Mouse (Mus musculus): ENCODE data around the gene Xk.
"Not testable (repeated sequence)": the region's sequence is repeated elsewhere in the genome, so short reads cannot be mapped to it uniquely, and the experiment has no call there.

The Xk gene

GRCm38 (mm10) chrX:9327954-9328353 lies 55.4 kb downstream of the Xk start:
- not testable (repeated sequence) for DNase-seq

DNA sequence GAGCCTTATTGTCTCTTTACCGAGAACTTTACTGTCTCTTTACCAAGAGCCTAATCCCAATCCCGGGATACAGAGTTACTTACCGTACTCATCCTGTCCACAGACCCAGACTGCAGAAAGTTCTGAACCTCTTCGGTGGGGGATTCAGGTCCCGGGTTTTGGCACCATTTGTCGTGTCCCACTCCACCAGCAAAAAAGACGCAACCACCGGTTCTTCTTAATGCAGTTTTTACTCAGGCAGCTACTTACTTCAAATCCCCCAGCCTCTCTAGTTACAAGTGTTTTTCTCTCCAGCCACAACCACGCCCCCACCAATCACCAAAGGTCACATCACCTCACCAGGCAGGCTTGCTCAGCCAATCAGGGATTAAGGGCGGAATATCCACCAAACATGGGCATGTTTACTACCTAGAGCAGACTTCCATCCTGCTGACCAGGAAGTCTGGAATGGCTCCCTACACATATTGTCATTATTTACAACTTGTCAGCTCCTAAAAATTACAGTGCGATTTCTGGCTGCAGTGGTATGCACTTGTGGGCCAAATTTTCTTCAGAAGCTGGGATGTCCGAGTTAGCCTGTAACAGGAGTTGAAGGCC lies 59.9 kb downstream of the Xk start:
- DNase-seq = peak; percentile 17

DNA sequence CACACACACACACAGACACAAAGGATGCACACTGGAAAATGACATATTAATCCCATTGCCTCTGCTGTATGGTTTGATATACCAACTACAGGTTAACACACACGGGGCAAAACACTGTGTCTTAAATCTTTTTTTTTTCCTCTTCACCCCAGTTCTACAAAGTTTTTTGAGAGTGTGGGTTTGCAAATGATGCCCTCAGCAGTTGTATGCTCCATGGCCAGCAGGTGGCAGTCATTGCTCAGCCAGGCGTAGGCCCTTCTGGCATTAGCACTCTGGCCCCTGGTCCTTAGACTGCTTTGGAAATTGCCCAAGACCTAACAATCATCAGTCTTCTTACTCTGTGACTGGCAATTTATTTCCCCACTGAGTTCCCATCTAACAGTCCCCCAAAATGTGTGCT lies 60.5 kb downstream of the Xk start:
- DNase-seq = not testable (repeated sequence)

- DNase-seq = not testable (repeated sequence)
These were observed 62.4 kb downstream of the Xk start for GRCm38 (mm10) chrX:9334996-9335395.

- not testable (repeated sequence) for DNase-seq
These were observed 77.8 kb downstream of the Xk start, which contains the start of gene H2al1k for GRCm38 (mm10) chrX:9350327-9350726. Gene H2al1k (plus strand): TSS chrX:9350627.
